Comparison of ENCODE assay signal across 15 mouse cellular contexts in genomic region chr10:19522198-19522597, GRCm38 (mm10).
A peak's percentile ranks its signal among the peaks of the same experiment; 100 is the strongest.
DNase-seq lines count a peak whose midpoint lies in the region; ATAC-seq and TF ChIP-seq lines count a peak whose summit lies in the region.
"Had no signal": no experiment of that assay in that cellular context is flagged by ENCODE, and none has a peak within 500 bp of the region (broad histone marks: within the 10 kb centered on the region; RNA-seq: fewer than 3 reads in every experiment).

No protein-coding gene starts in this region.

- H3K9me3 ChIP-seq in lung, embryonic 14.5 days (ENCODE audit: low read depth, low read length): no peaks in the 10 kb centered on the region
- peaks cover 8% of the 10 kb centered on the region; the same call in 1 of the 2 replicates for H3K9me3 ChIP-seq in megakaryocyte, embryonic 14.5 days
- no peaks in the 10 kb centered on the region for H3K9me3 ChIP-seq in kidney, embryonic 15.5 days (replicated peaks)
- H3K9me3 ChIP-seq: limb, embryonic 10.5 days; lung, embryonic 15.5 days had no signal

- no peak overlapping the region for H3K27ac ChIP-seq in lung, embryonic 14.5 days (ENCODE audit: low read depth)
- no peak overlapping the region for H3K27ac ChIP-seq in kidney, embryonic 15.5 days
- H3K27ac ChIP-seq: limb, embryonic 10.5 days; lung, embryonic 15.5 days had no signal

- no peak for ATAC-seq in lung, embryonic 14.5 days (ENCODE audit: insufficient read depth)
- peak; percentile 28 for ATAC-seq in CD4-positive, CD25-positive, alpha-beta regulatory T cell, adult 4 months
- ATAC-seq in kidney, embryonic 15.5 days (replicated peaks; ENCODE audit: low FRiP score): no peak
- ATAC-seq: midbrain, embryonic 16.5 days; Patski had no signal

- no peak overlapping the region for H3K9ac ChIP-seq in lung, embryonic 14.5 days
- no peak overlapping the region for H3K9ac ChIP-seq in kidney, embryonic 15.5 days
- H3K9ac ChIP-seq: lung, embryonic 15.5 days had no signal

- H3K4me1 ChIP-seq in lung, embryonic 14.5 days (ENCODE audit: insufficient read depth): no peaks in the 10 kb centered on the region
- peaks cover 24% of the 10 kb centered on the region for H3K4me1 ChIP-seq in megakaryocyte, embryonic 14.5 days
- H3K4me1 ChIP-seq in kidney, embryonic 15.5 days: no peaks in the 10 kb centered on the region
- H3K4me1 ChIP-seq: limb, embryonic 10.5 days; lung, embryonic 15.5 days had no signal

- peak; percentile 21 for DNase-seq in lung, embryonic 14.5 days
- no peak for DNase-seq in lung, postnatal 14 days
- peak; percentile 12 for DNase-seq in brain, adult 2 months (ENCODE audit: low read depth, low spot score)
- no peak for DNase-seq in kidney, adult 9 months
- DNase-seq: cerebellum, adult 9-10 months; heart, postnatal 10 days; kidney, postnatal 10 days; layer of hippocampus, adult 9-11 months had no signal

- 66% methylated on average over 2 of the region's 2 CpGs for WGBS in lung, embryonic 14.5 days
- 52% methylated on average over 2 of the region's 2 CpGs for WGBS in kidney, embryonic 15.5 days

- no peak overlapping the region for H3K4me2 ChIP-seq in lung, embryonic 14.5 days
- H3K4me2 ChIP-seq in kidney, embryonic 15.5 days: no peak overlapping the region
- H3K4me2 ChIP-seq: lung, embryonic 15.5 days had no signal

- TF ChIP-seq CTCF in lung, embryonic 14.5 days (IDR thresholded peaks at IDR 0.05; ENCODE audit: low read depth): no peak

- H3K36me3 ChIP-seq in lung, embryonic 14.5 days (ENCODE audit: insufficient read depth): no peaks in the 10 kb centered on the region
- H3K36me3 ChIP-seq in megakaryocyte, embryonic 14.5 days (replicated peaks; ENCODE audit: low read length): no peaks in the 10 kb centered on the region
- no peaks in the 10 kb centered on the region for H3K36me3 ChIP-seq in kidney, embryonic 15.5 days
- H3K36me3 ChIP-seq: limb, embryonic 10.5 days; lung, embryonic 15.5 days had no signal

- H3K27me3 ChIP-seq in lung, embryonic 14.5 days (ENCODE audit: insufficient read depth, low read length): no peaks in the 10 kb centered on the region
- no peaks in the 10 kb centered on the region for H3K27me3 ChIP-seq in megakaryocyte, embryonic 14.5 days (replicated peaks)
- H3K27me3 ChIP-seq in kidney, embryonic 15.5 days: no peaks in the 10 kb centered on the region
- H3K27me3 ChIP-seq: lung, embryonic 15.5 days; Patski had no signal

- H3K4me3 ChIP-seq in lung, embryonic 14.5 days (ENCODE audit: low read depth, low read length): no peak overlapping the region
- peak overlapping the region; percentile 50 for H3K4me3 ChIP-seq in megakaryocyte, embryonic 14.5 days (replicated peaks)
- no peak overlapping the region for H3K4me3 ChIP-seq in kidney, embryonic 15.5 days (replicated peaks)
- H3K4me3 ChIP-seq: limb, embryonic 10.5 days; lung, embryonic 15.5 days had no signal

Comparison
In these comparisons a context has a peak if more than half of its experiments do, and no peak if none do; other contexts are left out.
1. DNase-seq: peak in lung, embryonic 14.5 days (single experiment) and brain, adult 2 months (single experiment); none in lung, postnatal 14 days (single experiment) and kidney, adult 9 months (single experiment).